Mouse (Mus musculus) adrenal gland, postnatal 14 days (tissue): ENCODE data around the gene Wwc2. TPM values are rescaled to one million over a fixed set of nuclear protein-coding genes. Genes with fewer than 3 reads are reported as not detected.
A peak's percentile ranks its signal among the peaks of the same experiment; 100 is the strongest.

Experiments
- DNase-seq: peaks from one replicate; pipeline ENCODE4 v3.0.0; 2021; ENCODE audit warnings: mixed read lengths
- long read RNA-seq, 2 experiments: library from polyadenylated mRNA; stranded (forward); transcript quantifications; one replicate each; pipeline ENCODE4 v2.0.0; 2021
- total RNA-seq: library from RNA; stranded (reverse); gene quantifications from 2 replicates; pipeline ENCODE4 v1.2.3, GENCODE M21; 2021

The Wwc2 gene
- 24.6 and 26.5 TPM in 2 replicates for total RNA-seq
- long read RNA-seq, experiment 1, full-length matches to known transcripts: 8 of 13 reads
- long read RNA-seq, experiment 1, partial matches to known transcripts: 3 of 13 reads
- long read RNA-seq, experiment 1, other reads (novel, unspliced or antisense): 2 of 13 reads
- long read RNA-seq, experiment 2, full-length matches to known transcripts: 8 of 15 reads
- long read RNA-seq, experiment 2, partial matches to known transcripts: 6 of 15 reads
- long read RNA-seq, experiment 2, other reads (novel, unspliced or antisense): 1 of 15 reads

GRCm38 (mm10) chr8:47990911-47991820 is at the start of gene Wwc2:
Gene Wwc2, minus strand, starts transcription at chr8:47990924.
- DNase-seq: peak; percentile 93

- DNase-seq: no peak
Measured at GRCm38 (mm10) chr8:48038261-48038934, 47.7 kb upstream of the Wwc2 start.

GRCm38 (mm10) chr8:48032046-48032445 is 41.3 kb upstream of the Wwc2 start:
- no peak for DNase-seq

- DNase-seq: no peak
Measured at GRCm38 (mm10) chr8:48030667-48031066, 39.9 kb upstream of the Wwc2 start.

- no peak for DNase-seq
Measured at GRCm38 (mm10) chr8:48026796-48027195, 36.1 kb upstream of the Wwc2 start.

- DNase-seq: no peak
Measured at GRCm38 (mm10) chr8:48023206-48023605, 32.5 kb upstream of the Wwc2 start.

- DNase-seq: no peak
Measured at GRCm38 (mm10) chr8:48019737-48020136, 29.0 kb upstream of the Wwc2 start.

GRCm38 (mm10) chr8:48016538-48016937 is 25.8 kb upstream of the Wwc2 start:
- DNase-seq: peak; percentile 87

- DNase-seq: peak; percentile 63
Measured at GRCm38 (mm10) chr8:48014386-48014785, 23.7 kb upstream of the Wwc2 start.

- no peak for DNase-seq
Measured at GRCm38 (mm10) chr8:48013281-48013680, 22.6 kb upstream of the Wwc2 start.

GRCm38 (mm10) chr8:48011871-48012270 is 21.1 kb upstream of the Wwc2 start:
- DNase-seq: no peak

GRCm38 (mm10) chr8:48010977-48011376 is 20.3 kb upstream of the Wwc2 start:
- no peak for DNase-seq

- DNase-seq: no peak
Measured at GRCm38 (mm10) chr8:48009399-48009798, 18.7 kb upstream of the Wwc2 start.

- no peak for DNase-seq
Measured at GRCm38 (mm10) chr8:48008936-48009335, 18.2 kb upstream of the Wwc2 start.

- DNase-seq: no peak
Measured at GRCm38 (mm10) chr8:48006869-48007268, 16.1 kb upstream of the Wwc2 start.

GRCm38 (mm10) chr8:48002551-48002950 is 11.8 kb upstream of the Wwc2 start:
- DNase-seq: no peak

- DNase-seq: no peak
Measured at GRCm38 (mm10) chr8:48001395-48001794, 10.7 kb upstream of the Wwc2 start.

GRCm38 (mm10) chr8:47996712-47997111 is 6.0 kb upstream of the Wwc2 start:
- no peak for DNase-seq

GRCm38 (mm10) chr8:47996126-47996525 is 5.4 kb upstream of the Wwc2 start:
- DNase-seq: no peak

GRCm38 (mm10) chr8:47995391-47995790 is 4.7 kb upstream of the Wwc2 start:
- no peak for DNase-seq

GRCm38 (mm10) chr8:47994618-47995274 is 4.0 kb upstream of the Wwc2 start:
- DNase-seq: peak; percentile 26

GRCm38 (mm10) chr8:47990386-47990772 is 345 bp downstream of the Wwc2 start:
- DNase-seq: peak; percentile 98
